Mouse (Mus musculus) bone marrow, adult 2 months (tissue): ENCODE results near the gene Grik4.

Experiments
- CTCF ChIP-seq: fragments of 200-500 bp; IDR thresholded peaks from 2 replicates; pipeline ENCODE4 v1.5.1; 2011; ENCODE audit warnings: low read length, control low read depth; ENCODE audit not compliant: control insufficient read depth, insufficient read depth
- POLR2A ChIP-seq: fragments of 200-500 bp; IDR thresholded peaks from 2 replicates; pipeline ENCODE4 v1.6.1; 2011; ENCODE audit warnings: low read depth, mild to moderate bottlenecking, control low read depth, low read length, borderline replicate concordance; ENCODE audit not compliant: control insufficient read depth

DNA sequence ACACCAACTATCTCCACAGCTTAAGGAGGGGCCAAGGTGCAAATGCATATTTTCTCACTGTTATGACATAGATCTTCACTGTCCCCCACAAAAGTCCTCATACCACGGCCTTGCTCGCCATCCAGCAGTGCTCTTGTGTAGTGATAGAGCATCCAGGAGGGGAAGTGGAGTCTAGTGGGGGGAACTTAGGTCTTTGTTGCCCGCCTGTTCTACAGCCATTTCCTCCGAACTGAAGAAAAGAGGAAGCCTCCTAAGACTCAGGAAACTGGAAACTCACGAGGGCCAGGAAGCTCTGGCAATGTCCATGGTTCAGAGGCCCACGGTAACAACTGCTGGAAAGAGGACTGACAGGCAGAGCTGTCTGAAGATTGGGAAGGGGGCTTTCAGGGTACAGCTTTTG is 106.8 kb downstream of the Grik4 start:
- TF ChIP-seq POLR2A = no peak
- no peak for TF ChIP-seq CTCF
